Mouse (Mus musculus): ENCODE measurements around the gene Ffar4.

DNA sequence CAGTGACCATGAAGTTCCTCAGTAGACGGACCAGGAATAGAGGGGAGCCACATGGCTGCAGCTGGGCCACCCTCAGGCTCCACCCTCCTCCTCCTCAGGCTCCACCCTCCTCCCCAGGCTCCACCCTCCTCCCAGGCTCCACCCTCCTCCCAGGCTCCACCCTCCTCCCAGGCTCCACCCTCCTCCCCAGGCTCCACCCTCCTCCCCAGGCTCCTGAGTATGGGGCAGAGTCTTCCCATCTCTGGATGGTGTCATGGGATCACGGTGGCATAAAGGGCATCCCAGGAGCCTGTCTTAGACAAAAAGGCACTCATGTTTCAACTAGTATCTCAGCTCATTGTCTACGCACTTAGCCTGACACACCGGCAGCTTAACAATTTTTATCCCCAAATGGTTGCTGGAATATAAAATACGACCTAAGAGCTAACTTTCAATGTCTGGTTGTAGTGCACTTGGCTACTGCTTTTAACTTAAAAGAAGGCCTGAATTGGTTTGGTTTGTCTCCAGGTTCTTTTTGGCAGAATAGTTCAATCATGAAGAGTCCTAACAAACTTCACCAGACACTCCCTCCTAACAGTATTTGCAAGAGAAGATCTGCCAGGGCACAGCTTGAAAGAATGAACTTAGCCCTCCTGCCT is 23.4 kb downstream of the Ffar4 start:
- no peak for TF ChIP-seq POLR2A (IDR thresholded peaks at IDR 0.05; ENCODE audit: control insufficient read depth, low read depth, low read length)
- no peak for TF ChIP-seq CTCF (IDR thresholded peaks at IDR 0.05; ENCODE audit: control insufficient read depth, insufficient read depth, insufficient replicate concordance, low read depth, low read length)

All from testis, adult 2 months (tissue).